Mouse (Mus musculus): ENCODE data around the gene 2010111I01Rik.

2010111I01Rik gene

GRCm38 (mm10) chr13:62956776-62957175 is 7.9 kb upstream of the 2010111I01Rik start:
- DNase-seq, result peak; percentile 79

DNA sequence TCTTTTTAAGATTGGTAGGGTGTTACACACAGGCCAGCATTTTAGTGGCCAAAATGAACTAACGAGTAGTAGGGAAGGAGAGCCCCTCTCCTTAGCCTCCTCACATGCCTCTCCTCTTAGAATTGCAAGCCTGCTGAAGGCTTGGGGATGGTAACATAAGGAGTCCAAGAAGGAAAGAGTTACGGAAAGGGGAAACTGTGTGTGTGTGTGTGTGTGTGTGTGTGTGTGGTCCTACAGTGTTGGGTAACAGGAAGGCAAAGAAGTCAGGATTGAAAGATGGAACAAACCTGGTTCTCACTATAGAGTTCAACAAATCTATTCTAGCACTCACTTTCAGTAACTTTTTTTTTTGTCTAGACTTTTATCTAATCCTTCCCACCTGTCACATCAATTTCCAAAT is 1.3 kb upstream of the 2010111I01Rik start:
- peak; percentile 68 for DNase-seq

DNA sequence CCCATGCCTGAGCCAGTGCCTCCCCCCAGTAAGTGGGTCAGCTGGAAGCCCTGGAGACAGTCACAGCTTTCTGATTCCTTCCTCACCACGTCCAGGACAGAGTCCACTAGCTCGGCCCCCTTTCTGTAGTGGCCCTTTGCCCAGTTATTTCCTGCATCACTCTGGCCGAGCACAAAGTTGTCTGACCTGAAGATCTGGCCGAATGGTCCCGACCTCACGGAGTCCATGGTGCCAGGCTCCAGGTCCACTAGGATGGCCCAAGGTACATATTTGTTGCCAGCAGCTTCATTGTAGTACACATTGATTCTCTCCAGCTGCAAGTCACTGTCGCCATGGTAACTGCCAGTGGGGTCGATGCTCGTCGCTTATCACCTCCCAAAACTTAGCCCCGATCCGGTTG is 3.5 kb downstream of the 2010111I01Rik start:
- DNase-seq, result peak; percentile 88

GRCm38 (mm10) chr13:62970515-62971269 is 6.0 kb downstream of the 2010111I01Rik start:
- peak; percentile 92 for DNase-seq

DNA sequence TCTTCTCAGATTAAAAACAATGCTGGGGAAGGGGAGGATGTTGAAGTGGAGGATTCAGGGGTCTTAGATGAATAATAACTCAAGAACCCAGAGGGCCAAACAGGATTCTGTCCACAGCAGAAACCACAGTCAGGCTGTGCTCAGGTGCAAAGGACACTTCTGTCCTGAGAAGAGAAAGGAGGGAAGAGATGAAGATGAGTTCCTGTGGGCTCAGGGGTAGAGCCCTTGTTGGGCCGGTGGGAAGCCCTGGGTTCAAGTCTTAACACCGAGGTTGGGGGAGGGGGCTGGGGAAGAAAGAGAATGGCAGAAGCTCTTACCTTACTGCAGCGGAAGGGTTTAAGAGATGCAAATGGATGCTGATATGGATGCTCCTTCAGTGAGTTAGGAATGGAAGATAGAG is 7.7 kb downstream of the 2010111I01Rik start:
- peak; percentile 66 for DNase-seq

GRCm38 (mm10) chr13:62973111-62973510 is 8.4 kb downstream of the 2010111I01Rik start:
- peak; percentile 59 for DNase-seq

- DNase-seq, result peak; percentile 91
Observed at GRCm38 (mm10) chr13:62978104-62978503, 13.4 kb downstream of the 2010111I01Rik start.

GRCm38 (mm10) chr13:62978784-62979183 is 14.1 kb downstream of the 2010111I01Rik start:
- peak; percentile 86 for DNase-seq

DNA sequence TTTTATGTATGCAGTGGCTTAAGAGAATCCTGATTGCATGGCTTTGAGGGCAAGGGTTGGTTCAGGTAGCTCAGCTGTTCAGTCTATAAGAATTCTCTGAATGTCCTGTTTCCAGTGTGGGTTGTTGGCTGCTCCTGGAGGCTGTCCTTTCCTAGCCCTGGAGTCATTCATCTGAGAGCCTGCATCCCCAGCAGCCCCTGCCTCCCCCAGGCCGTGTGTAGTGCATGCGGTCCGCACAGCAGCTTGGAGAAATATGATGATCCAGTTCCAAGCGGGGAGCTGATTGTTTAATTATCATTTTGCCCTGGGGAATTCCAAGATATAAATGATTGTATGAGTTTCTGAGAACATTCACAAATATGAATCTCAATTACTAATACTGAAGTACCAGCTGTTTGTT is 14.5 kb downstream of the 2010111I01Rik start:
- DNase-seq, result peak; percentile 64

- DNase-seq, result no peak
Observed at GRCm38 (mm10) chr13:62980131-62980530, 15.4 kb downstream of the 2010111I01Rik start.

DNA sequence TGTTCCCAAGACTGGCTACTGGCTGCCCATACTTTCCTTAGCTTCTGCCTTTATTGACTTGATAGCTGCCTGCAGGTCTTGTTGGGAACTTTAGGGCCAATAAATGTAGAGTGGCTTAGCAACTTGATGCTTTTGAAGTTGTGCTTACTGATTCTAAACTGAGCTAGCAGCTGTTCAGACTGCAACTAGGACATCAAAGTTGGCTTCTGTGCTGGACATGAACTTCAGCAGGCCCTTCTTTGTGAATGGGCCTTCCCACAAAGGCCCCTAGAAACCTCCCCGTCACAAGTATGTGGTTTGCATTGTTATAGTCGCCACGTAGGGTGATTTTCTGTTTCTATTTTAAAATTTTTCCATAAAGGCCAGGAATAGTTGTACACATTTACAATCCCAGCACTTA is 19.8 kb downstream of the 2010111I01Rik start:
- peak; percentile 57 for DNase-seq

DNA sequence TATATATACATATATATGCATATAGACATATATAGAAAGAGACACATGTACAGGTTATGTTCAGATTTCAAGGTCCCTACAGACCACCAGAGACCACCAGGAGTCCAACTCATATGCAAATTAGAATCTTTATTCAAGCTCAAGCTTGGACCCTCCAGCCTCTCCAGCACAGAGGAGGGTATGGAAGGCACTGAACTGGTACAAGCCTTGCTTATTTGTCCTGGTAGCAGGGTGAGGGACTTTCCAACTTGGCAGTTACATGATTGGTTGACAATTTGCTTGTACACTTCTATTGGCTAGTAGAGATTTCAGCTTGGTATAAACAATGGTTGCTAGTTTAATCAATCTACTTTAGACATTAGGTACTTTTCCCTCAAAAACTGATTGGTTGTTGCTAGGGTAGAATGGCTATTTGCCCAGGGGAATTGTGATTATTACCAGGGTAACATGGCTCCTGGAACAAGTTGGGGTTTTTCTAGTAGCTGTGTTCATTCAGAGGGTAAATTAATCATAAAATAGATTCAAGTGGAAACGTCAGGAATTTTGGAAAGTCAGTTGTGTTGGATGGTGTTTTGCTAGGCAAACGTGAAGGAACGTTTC is 25.3 kb downstream of the 2010111I01Rik start:
- peak; percentile 14 for DNase-seq

GRCm38 (mm10) chr13:62993543-62994477 is 29.1 kb downstream of the 2010111I01Rik start:
- DNase-seq, result peak; percentile 27

- peak; percentile 55 for DNase-seq
Observed at GRCm38 (mm10) chr13:62996767-62997166, 32.1 kb downstream of the 2010111I01Rik start.

- peak; percentile 89 for DNase-seq
Observed at GRCm38 (mm10) chr13:63007491-63007890, 42.8 kb downstream of the 2010111I01Rik start.

- DNase-seq, result peak; percentile 43
Observed at GRCm38 (mm10) chr13:63010345-63011090, 45.8 kb downstream of the 2010111I01Rik start.

GRCm38 (mm10) chr13:63014353-63014752 is 49.7 kb downstream of the 2010111I01Rik start:
- no peak for DNase-seq

DNA sequence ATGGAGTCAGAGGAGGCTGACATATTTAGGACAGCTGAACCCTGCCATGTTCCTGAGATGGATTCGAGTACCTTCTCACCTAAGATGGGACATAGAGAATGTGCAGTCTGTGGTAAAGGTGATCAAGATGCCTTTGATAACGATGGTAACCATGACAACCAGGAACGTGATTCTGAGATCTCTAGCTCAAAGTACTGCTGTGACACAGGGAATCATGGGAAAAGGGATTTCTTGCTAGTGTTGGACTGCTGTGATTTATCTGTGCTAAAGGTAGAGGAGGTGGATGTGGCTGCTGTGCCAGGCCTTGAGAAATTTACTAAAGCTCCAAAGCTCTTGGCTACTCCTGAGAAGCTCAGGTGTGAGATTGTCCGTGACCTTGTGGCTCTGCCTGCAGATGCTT is 50.7 kb downstream of the 2010111I01Rik start:
- peak; percentile 48 for DNase-seq

GRCm38 (mm10) chr13:63016056-63016455 is 51.4 kb downstream of the 2010111I01Rik start:
- no peak for DNase-seq

GRCm38 (mm10) chr13:63023243-63024217 is 58.8 kb downstream of the 2010111I01Rik start:
- DNase-seq, result peak; percentile 68

GRCm38 (mm10) chr13:63030023-63030422 is 65.3 kb downstream of the 2010111I01Rik start:
- peak; percentile 63 for DNase-seq
